Mouse (Mus musculus) E14TG2a.4 (cell line): ENCODE measurements around the gene Pdzd2.

ENCODE experiments used
- CTCF ChIP-seq: conservative IDR thresholded peaks from 2 replicates; pipeline ENCODE4 v1.5.1; 2014; ENCODE audit warnings: low read length
- NANOG ChIP-seq: IDR thresholded peaks from 2 replicates; pipeline ENCODE4 v1.6.1; 2014; ENCODE audit warnings: borderline replicate concordance, low read length, mixed read lengths

- no peak for TF ChIP-seq CTCF
- TF ChIP-seq NANOG, result no peak
These were observed 419.8 kb downstream of the Pdzd2 start for GRCm38 (mm10) chr15:12319889-12320288.
